8 mouse cellular contexts compared by ENCODE assay signal in genomic region chr8:125235898-125236835, GRCm38 (mm10).
DNase-seq lines count a peak whose midpoint lies in the region; ATAC-seq lines count a peak whose summit lies in the region.

No protein-coding gene starts in this region.

- peak; percentile 18 to 31 for DNase-seq in cerebellum, postnatal 25 days
- no peak for DNase-seq in cerebellum, adult 9-11 months
- DNase-seq in adipocyte (ENCODE audit: low spot score), result peak; percentile 56
- DNase-seq in heart, adult 8-10 months (ENCODE audit: low spot score), result peak; percentile 56
- peak; percentile 55 for DNase-seq in limb, embryonic 11.5 days (ENCODE audit: low spot score)
- peak; percentile 28 for DNase-seq in skeletal muscle tissue, adult 2 months (ENCODE audit: low read depth, low spot score)
- no peak for DNase-seq in thymus, postnatal 0 days (ENCODE audit: low spot score)

- H3K9ac ChIP-seq in limb, embryonic 11.5 days (ENCODE audit: low read length), result peak overlapping the region; percentile 40

- H3K36me3 ChIP-seq in limb, embryonic 11.5 days (ENCODE audit: control insufficient read depth, insufficient read depth, low read length), result no peaks in the 10 kb centered on the region

- H3K27me3 ChIP-seq in limb, embryonic 11.5 days (ENCODE audit: control insufficient read depth, insufficient read depth, low read length), result no peaks in the 10 kb centered on the region

- no peaks in the 10 kb centered on the region for H3K9me3 ChIP-seq in limb, embryonic 11.5 days (ENCODE audit: control insufficient read depth, low read length)

- WGBS in limb, embryonic 11.5 days, result 27% methylated on average over 22 of the region's 22 CpGs

- H3K4me1 ChIP-seq in limb, embryonic 11.5 days (ENCODE audit: control insufficient read depth, insufficient read depth, low read length), result peaks cover 28% of the 10 kb centered on the region

- H3K4me2 ChIP-seq in limb, embryonic 11.5 days (ENCODE audit: low read depth, severe bottlenecking), result peak overlapping the region; percentile 31

- peak; percentile 65 for ATAC-seq in limb, embryonic 11.5 days (ENCODE audit: insufficient number of reproducible peaks, low FRiP score, low TSS enrichment, low read depth)
- ATAC-seq in CD4-positive, CD25-positive, alpha-beta regulatory T cell, adult 4 months, result no peak

- no peak overlapping the region for H3K4me3 ChIP-seq in limb, embryonic 11.5 days (ENCODE audit: low read depth, low read length)

- peak overlapping the region; percentile 81 for H3K27ac ChIP-seq in limb, embryonic 11.5 days (replicated peaks; ENCODE audit: low read depth, low read length)

Comparison
In these comparisons a context has a peak if more than half of its experiments do, and no peak if none do; other contexts are left out.
1. DNase-seq: peak in cerebellum, postnatal 25 days (2 of 2), adipocyte (single experiment), heart, adult 8-10 months (single experiment), limb, embryonic 11.5 days (single experiment) and skeletal muscle tissue, adult 2 months (single experiment); none in cerebellum, adult 9-11 months (single experiment) and thymus, postnatal 0 days (single experiment).